Mouse (Mus musculus): ENCODE results near the gene Ppil1. TPM values are rescaled to one million over a fixed set of nuclear protein-coding genes. Genes with fewer than 3 reads are reported as not detected.

Gene Ppil1
- polyA plus RNA-seq, 1 experiment: 36.8 TPM

GRCm38 (mm10) chr17:29214655-29215054, 49.3 kb downstream of the Ppil1 start:
- Histone ChIP-seq H3K4me3 (ENCODE audit: insufficient read depth, low read length) (no peak overlapping the region), H3K4me1 (ENCODE audit: control insufficient read depth, insufficient read depth, low read length) (no peaks in the 10 kb centered on the region), H3K27ac (ENCODE audit: insufficient read depth, low read length) (no peak overlapping the region)
- TF ChIP-seq POLR2A (IDR thresholded peaks at IDR 0.05; ENCODE audit: low read depth, low read length): no peak
- TF ChIP-seq CTCF (IDR thresholded peaks at IDR 0.05; ENCODE audit: borderline replicate concordance, insufficient read depth, low read length): no peak

DNA sequence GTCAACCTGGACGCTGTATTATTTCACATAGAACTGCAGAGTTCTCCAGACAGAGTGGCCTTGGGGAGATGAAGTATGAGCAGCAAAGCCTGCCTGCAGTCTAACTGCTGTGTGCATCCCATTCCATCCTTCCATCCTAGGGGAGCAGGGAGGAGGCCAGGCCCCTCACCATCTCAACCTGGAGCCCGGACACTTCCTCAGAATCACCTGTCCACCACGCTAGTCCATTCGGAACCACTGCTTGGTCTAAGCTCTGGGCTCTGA, 49.9 kb downstream of the Ppil1 start:
- no peak for TF ChIP-seq POLR2A (IDR thresholded peaks at IDR 0.05; ENCODE audit: low read depth, low read length)
- no peak for TF ChIP-seq CTCF (IDR thresholded peaks at IDR 0.05; ENCODE audit: borderline replicate concordance, insufficient read depth, low read length)
- H3K27ac ChIP-seq (ENCODE audit: insufficient read depth, low read length): no peak overlapping the region
- H3K4me3 ChIP-seq (ENCODE audit: insufficient read depth, low read length): no peak overlapping the region
- H3K4me1 ChIP-seq (ENCODE audit: control insufficient read depth, insufficient read depth, low read length): no peaks in the 10 kb centered on the region

DNA sequence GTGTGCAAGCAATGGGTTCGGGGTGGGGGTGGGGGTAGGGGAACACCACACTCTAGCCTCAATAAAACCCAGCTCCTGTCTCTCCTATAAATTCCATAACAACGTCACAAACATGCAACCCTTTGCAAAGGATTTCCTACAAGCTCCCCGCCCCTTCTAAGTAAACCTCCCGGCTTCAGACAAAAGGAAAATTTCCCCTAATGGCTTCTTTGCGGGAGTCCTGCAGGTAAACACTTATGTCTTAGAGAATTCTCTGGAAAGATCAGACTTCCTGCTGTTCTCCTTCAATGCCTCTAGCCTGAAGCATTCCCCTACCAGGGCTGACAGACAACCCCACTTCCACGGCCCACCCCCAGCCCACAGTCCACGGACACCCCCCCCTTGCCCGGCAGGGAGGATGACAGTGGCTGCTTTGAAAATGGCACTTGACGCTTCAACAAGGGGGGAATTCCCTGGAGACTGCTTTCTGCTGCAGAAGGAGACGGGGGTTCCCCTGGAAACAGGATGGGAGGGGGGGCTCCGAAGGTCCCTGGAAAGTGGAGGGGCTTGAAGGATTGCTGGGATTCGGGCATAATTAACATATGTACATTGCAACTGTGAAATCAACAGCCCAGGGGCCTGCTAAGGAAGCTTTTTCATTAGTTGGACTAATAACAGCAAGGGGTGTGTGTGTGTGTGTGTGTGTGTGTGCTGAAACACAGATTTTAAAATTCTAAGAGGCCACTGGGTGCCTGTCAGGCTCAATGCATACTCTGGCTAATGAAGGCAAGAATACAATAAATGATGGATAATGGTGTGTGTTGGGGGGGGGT, 50.4 kb downstream of the Ppil1 start:
- Histone ChIP-seq H3K4me3 (ENCODE audit: insufficient read depth, low read length) (no peak overlapping the region), H3K27ac (ENCODE audit: insufficient read depth, low read length) (no peak overlapping the region), H3K4me1 (ENCODE audit: control insufficient read depth, insufficient read depth, low read length) (no peaks in the 10 kb centered on the region)
- TF ChIP-seq CTCF (IDR thresholded peaks at IDR 0.05; ENCODE audit: borderline replicate concordance, insufficient read depth, low read length): no peak
- no peak for TF ChIP-seq POLR2A (IDR thresholded peaks at IDR 0.05; ENCODE audit: low read depth, low read length)

DNA sequence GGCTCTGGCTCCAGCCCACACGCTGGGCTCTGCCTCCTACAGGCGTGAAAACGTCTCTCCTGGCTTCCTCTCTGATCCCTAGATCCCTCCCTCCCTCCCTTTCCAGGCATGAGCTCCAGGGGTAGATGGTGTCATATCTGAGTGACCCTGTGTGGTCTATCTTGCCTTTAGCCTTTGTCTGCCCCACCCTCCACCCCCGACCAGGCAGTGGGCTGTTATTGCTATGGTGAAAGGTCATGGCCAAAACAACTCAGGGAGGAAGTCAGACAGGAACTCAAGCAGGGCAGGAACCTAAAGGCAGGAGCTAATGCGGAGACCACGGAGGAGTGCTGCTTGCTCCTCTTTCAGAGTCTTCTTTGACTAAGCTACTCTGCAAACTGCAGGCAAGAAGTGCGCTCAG, 52.1 kb downstream of the Ppil1 start:
- no peak for TF ChIP-seq CTCF (IDR thresholded peaks at IDR 0.05; ENCODE audit: borderline replicate concordance, insufficient read depth, low read length)
- no peak for TF ChIP-seq POLR2A (IDR thresholded peaks at IDR 0.05; ENCODE audit: low read depth, low read length)
- no peak overlapping the region for H3K27ac ChIP-seq (ENCODE audit: insufficient read depth, low read length)
- no peaks in the 10 kb centered on the region for H3K4me1 ChIP-seq (ENCODE audit: control insufficient read depth, insufficient read depth, low read length)
- no peak overlapping the region for H3K4me3 ChIP-seq (ENCODE audit: insufficient read depth, low read length)

DNA sequence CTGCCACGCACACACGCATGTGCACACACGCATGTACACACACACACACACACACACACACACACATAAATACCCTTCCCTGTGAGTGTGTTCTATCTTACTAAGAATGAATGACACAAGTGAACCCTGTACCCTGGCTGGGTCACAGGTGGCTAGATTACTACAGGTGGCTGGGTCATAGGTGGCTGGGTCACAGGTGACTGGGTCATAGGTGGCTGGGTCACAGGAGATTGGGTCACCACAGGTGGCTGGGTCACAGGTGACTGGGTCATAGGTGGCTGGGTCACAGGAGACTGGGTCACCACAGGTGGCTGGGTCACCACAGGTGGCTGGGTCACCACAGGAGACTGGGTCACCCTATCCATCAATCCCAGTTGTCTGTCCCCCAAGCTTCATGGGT, 53.9 kb downstream of the Ppil1 start:
- TF ChIP-seq POLR2A (IDR thresholded peaks at IDR 0.05; ENCODE audit: low read depth, low read length) (no peak), CTCF (IDR thresholded peaks at IDR 0.05; ENCODE audit: borderline replicate concordance, insufficient read depth, low read length) (no peak)
- Histone ChIP-seq H3K4me3 (ENCODE audit: insufficient read depth, low read length) (no peak overlapping the region), H3K27ac (ENCODE audit: insufficient read depth, low read length) (no peak overlapping the region), H3K4me1 (ENCODE audit: control insufficient read depth, insufficient read depth, low read length) (no peaks in the 10 kb centered on the region)

DNA sequence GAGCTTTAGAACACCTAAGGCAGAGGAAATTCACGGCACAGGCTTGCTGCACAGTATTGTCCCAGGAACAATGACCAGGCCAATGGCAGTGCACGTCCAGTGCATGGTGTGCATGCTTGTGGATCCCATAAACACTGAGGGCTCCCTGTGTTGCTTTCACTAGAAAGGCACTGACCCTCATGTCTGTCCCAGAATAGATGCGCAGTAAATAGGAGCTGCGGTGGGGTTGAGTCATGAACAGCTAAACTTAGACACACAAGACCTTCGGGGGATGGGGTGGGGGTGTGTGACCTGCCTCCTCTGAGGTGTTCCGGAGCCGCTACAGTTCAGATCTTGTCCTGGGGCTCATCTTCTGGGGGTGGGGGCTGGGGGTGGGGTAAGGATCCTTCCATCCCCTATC, 57.9 kb downstream of the Ppil1 start:
- Histone ChIP-seq H3K4me3 (ENCODE audit: insufficient read depth, low read length) (no peak overlapping the region), H3K27ac (ENCODE audit: insufficient read depth, low read length) (no peak overlapping the region), H3K4me1 (ENCODE audit: control insufficient read depth, insufficient read depth, low read length) (no peaks in the 10 kb centered on the region)
- TF ChIP-seq POLR2A (IDR thresholded peaks at IDR 0.05; ENCODE audit: low read depth, low read length): no peak
- TF ChIP-seq CTCF (IDR thresholded peaks at IDR 0.05; ENCODE audit: borderline replicate concordance, insufficient read depth, low read length): no peak

- no peak overlapping the region for H3K27ac ChIP-seq (ENCODE audit: insufficient read depth, low read length)
- TF ChIP-seq POLR2A (IDR thresholded peaks at IDR 0.05; ENCODE audit: low read depth, low read length) (no peak), CTCF (IDR thresholded peaks at IDR 0.05; ENCODE audit: borderline replicate concordance, insufficient read depth, low read length) (no peak)
Measured at GRCm38 (mm10) chr17:29202604-29203003, 61.4 kb downstream of the Ppil1 start.

More at GRCm38 (mm10) chr17:29202604-29203003, 61.4 kb downstream of the Ppil1 start:
- Histone ChIP-seq H3K4me3 (ENCODE audit: insufficient read depth, low read length) (no peak overlapping the region), H3K4me1 (ENCODE audit: control insufficient read depth, insufficient read depth, low read length) (no peaks in the 10 kb centered on the region)

Other genes with a start within 250 kb of the Ppil1 start
- 253 and 262 TPM in 2 replicates for gene Srsf3, start 231.6 kb downstream of the Ppil1 start, polyA plus RNA-seq (2011; ENCODE audit: insufficient read length, low read depth, missing spikeins)
- gene Cdkn1a, start 173.2 kb downstream of the Ppil1 start, polyA plus RNA-seq (2011; ENCODE audit: insufficient read length, low read depth, missing spikeins): 453 and 677 TPM in 2 replicates
- gene Rab44, start 150.0 kb downstream of the Ppil1 start, polyA plus RNA-seq (2011; ENCODE audit: insufficient read length, low read depth, missing spikeins): not detected in 2 replicates
- gene Cpne5, start 26.0 kb downstream of the Ppil1 start, polyA plus RNA-seq (2011; ENCODE audit: insufficient read length, low read depth, missing spikeins): not detected in 2 replicates
- 103 and 112 TPM in 2 replicates for gene BC004004, start 4.6 kb upstream of the Ppil1 start, polyA plus RNA-seq (2011; ENCODE audit: insufficient read length, low read depth, missing spikeins)
- 0.23 and 0.61 TPM in 2 replicates for gene Pi16, start 53.5 kb upstream of the Ppil1 start, polyA plus RNA-seq (2011; ENCODE audit: insufficient read length, low read depth, missing spikeins)
- gene Mtch1, start 83.7 kb upstream of the Ppil1 start, polyA plus RNA-seq (2011; ENCODE audit: insufficient read length, low read depth, missing spikeins): 296 and 366 TPM in 2 replicates
- 0.44 TPM in 1 of 2 replicates, not detected in the other for gene Fgd2, start 96.7 kb upstream of the Ppil1 start, polyA plus RNA-seq (2011; ENCODE audit: insufficient read length, low read depth, missing spikeins)
- gene Pim1, start 226.6 kb upstream of the Ppil1 start, polyA plus RNA-seq (2011; ENCODE audit: insufficient read length, low read depth, missing spikeins): 27.5 and 30.7 TPM in 2 replicates

Measured in embryonic fibroblast, embryonic 13.5 days (primary cell).